Mouse (Mus musculus) liver, adult 2 months (tissue): Measurements from ENCODE around the gene Cdh10.

ENCODE experiments used
- CTCF ChIP-seq: fragments of 200-500 bp; IDR thresholded peaks from 2 replicates; pipeline ENCODE4 v1.5.1; 2011; ENCODE audit warnings: low read depth, low read length, control low read depth
- POLR2A ChIP-seq: fragments of 200-500 bp; IDR thresholded peaks from 2 replicates; pipeline ENCODE4 v1.6.1; 2011; ENCODE audit warnings: low read length, control low read depth; ENCODE audit not compliant: insufficient read depth; ENCODE audit errors: extremely low read depth

DNA sequence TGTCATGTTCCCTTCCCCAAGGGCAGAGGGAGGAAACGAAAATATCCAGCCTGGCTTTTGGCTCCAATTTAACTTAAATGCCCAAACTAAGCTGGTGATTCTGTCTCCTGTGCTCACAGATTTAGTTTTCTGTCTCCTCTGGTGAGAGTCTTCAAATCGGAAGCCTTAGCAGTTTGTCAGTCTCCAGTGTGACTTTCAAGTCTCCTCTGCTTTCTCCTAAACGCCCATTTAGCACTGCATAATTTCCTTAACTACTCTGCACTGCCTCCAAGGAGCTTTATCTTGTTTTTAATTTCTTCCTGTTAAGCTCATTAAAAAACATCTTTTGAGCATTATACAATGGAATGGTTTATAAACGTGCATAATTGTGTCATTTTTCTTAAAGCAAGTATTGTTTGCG is 156.3 kb downstream of the Cdh10 start:
- TF ChIP-seq CTCF (no peak), POLR2A (no peak)
